Mouse (Mus musculus): ENCODE data around the gene Atg4a. TPM values are rescaled to one million over a fixed set of nuclear protein-coding genes. Genes with fewer than 3 reads are reported as not detected.

Atg4a gene
- polyA plus RNA-seq, 1 experiment from 2014 or later = 22.0 TPM

DNA sequence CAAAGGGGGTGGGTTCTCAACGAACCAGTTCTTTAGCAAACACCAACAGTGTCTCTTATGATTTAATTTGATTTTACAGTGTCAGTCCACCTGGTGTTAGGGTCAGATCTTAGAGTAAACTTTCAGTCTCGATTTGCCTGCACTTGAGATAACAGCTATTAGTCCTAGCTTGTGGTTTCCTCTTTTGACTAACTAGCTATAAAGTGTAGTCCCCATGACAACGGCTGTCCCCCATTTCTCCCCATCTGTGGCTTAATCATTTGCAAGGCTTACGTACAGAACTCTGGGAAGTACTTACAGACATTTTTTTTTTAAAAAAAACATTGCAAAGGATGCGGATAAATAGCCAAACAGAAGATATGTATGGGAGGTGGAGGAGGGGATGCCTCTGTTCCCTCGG is 28.1 kb downstream of the Atg4a start:
- no peaks in the 10 kb centered on the region for H3K36me3 ChIP-seq (ENCODE audit: control insufficient read depth, insufficient read depth)
- H3K4me1 ChIP-seq (replicated peaks; ENCODE audit: control insufficient read depth, insufficient read depth, low read length) = no peaks in the 10 kb centered on the region
- WGBS = 47% methylated on average over 6 of the region's 6 CpGs
- no peak overlapping the region for H3K27ac ChIP-seq (ENCODE audit: low read depth, low read length)
- no peaks in the 10 kb centered on the region for H3K9me3 ChIP-seq (ENCODE audit: control insufficient read depth)
- H3K27me3 ChIP-seq (replicated peaks; ENCODE audit: control insufficient read depth, insufficient read depth, low read length) = no peaks in the 10 kb centered on the region; the same call in 1 of the 2 replicates
- no peak overlapping the region for H3K9ac ChIP-seq (ENCODE audit: low read depth, low read length)
- H3K4me2 ChIP-seq (replicated peaks; ENCODE audit: low read depth) = no peak overlapping the region
- no peak for ATAC-seq
- no peak overlapping the region for H3K4me3 ChIP-seq (ENCODE audit: low read depth, low read length)
- TF ChIP-seq CTCF (IDR thresholded peaks at IDR 0.05; ENCODE audit: low read depth) = no peak

DNA sequence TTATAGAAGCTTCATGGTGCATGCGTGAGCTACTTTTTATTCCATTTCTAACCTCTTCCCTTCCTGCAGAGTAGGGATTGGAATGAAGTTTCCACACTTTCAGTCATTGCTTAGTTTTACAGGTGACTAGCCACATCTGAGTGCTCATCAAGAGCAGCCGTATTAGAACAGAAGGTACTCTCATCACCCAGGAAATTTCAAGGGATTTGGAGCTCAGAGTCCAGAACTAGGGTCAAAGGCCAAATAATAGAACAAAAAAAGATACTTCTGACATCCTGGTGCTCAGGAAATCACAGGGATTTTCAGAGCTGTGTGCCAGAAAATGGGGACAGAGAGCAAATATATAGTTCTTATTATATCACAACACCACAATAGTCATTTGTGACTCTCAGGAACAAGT is 28.5 kb downstream of the Atg4a start:
- no peak for TF ChIP-seq CTCF (IDR thresholded peaks at IDR 0.05; ENCODE audit: low read depth)
- no peak for ATAC-seq
- WGBS = 68% methylated on average over 2 of the region's 2 CpGs

DNA sequence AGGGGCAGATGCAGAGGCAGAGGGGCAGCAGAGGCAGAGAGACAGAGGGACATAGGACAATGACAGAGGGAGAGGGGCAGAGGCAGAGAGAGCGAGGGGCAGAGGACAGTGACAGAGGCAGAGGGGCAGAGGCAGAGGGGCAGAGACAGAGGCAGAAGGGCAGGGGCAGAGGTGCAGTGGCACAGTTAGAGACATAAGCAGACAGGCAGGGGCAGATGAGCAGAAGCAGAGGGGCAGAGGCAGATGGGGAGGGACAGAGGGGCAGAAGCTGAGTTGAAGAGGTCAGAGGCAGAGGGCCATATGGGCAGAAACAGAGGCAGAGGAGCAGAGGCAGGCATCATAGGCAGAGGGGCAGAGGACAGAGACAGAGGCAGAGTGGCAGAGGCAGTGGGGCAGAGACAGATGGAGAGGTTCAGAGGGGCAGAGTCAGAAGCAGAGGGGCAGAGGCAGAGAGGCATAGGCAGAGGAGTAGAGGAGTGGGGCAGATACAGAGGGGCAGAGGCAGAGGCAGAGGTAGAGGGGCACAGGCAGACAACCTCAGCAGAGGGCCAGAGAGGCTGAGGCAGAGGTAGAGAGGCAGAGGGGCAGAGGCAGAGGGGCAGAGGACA is 40.3 kb downstream of the Atg4a start:
- TF ChIP-seq CTCF (IDR thresholded peaks at IDR 0.05; ENCODE audit: low read depth) = no peak
- H3K27me3 ChIP-seq (replicated peaks; ENCODE audit: control insufficient read depth, insufficient read depth, low read length) = no peaks in the 10 kb centered on the region
- H3K9me3 ChIP-seq (ENCODE audit: control insufficient read depth) = no peaks in the 10 kb centered on the region
- H3K27ac ChIP-seq (ENCODE audit: low read depth, low read length) = no peak overlapping the region
- no peak for ATAC-seq
- WGBS = 89% methylated on average over 1 of the region's 1 CpGs
- no peak overlapping the region for H3K4me3 ChIP-seq (ENCODE audit: low read depth, low read length)
- no peak overlapping the region for H3K9ac ChIP-seq (ENCODE audit: low read depth, low read length)
- no peaks in the 10 kb centered on the region for H3K36me3 ChIP-seq (ENCODE audit: control insufficient read depth, insufficient read depth)
- no peak overlapping the region for H3K4me2 ChIP-seq (replicated peaks; ENCODE audit: low read depth)
- no peaks in the 10 kb centered on the region for H3K4me1 ChIP-seq (replicated peaks; ENCODE audit: control insufficient read depth, insufficient read depth, low read length)

More for the DNA sequence above, 28.5 kb downstream of the Atg4a start:
- H3K9me3 ChIP-seq (ENCODE audit: control insufficient read depth) = no peaks in the 10 kb centered on the region
- H3K4me2 ChIP-seq (replicated peaks; ENCODE audit: low read depth) = no peak overlapping the region
- no peaks in the 10 kb centered on the region; the same call in 1 of the 2 replicates for H3K27me3 ChIP-seq (replicated peaks; ENCODE audit: control insufficient read depth, insufficient read depth, low read length)
- no peak overlapping the region for H3K9ac ChIP-seq (ENCODE audit: low read depth, low read length)
- no peaks in the 10 kb centered on the region for H3K36me3 ChIP-seq (ENCODE audit: control insufficient read depth, insufficient read depth)
- H3K4me1 ChIP-seq (replicated peaks; ENCODE audit: control insufficient read depth, insufficient read depth, low read length) = no peaks in the 10 kb centered on the region
- no peak overlapping the region for H3K4me3 ChIP-seq (ENCODE audit: low read depth, low read length)
- H3K27ac ChIP-seq (ENCODE audit: low read depth, low read length) = no peak overlapping the region

DNA sequence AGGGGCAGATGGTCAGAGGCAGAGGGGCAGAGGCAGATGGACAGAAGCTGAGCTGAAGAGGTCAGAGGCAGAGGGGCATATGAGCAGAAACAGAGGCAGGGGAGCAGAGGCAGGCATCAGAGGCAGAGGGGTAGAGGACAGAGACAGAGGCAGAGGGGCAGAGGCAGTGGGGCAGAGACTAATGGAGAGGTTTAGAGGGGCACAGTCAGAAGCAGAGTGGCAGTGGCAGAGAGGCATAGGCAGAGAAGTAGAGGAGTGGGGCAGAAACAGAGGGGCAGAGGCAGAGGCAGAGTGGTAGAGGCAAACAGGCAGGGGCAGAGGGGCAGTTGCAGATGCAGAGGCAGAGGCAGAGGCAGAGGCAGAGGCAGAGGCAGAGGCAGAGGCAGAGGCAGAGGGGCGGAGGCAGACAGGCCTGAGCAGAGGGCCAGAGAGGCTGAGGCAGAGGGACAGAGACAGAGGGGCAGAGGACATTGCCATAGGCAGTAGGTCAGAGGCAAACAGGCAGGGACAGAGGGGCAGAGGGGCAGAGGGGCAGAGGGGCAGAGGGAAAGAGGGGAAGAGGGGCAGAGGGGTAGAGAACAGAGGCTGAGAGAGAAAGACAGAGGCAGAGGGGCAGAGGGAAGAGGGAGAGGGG is 41.3 kb downstream of the Atg4a start:
- ATAC-seq = no peak
- WGBS = 57% methylated on average over 1 of the region's 1 CpGs
- H3K4me3 ChIP-seq (ENCODE audit: low read depth, low read length) = no peak overlapping the region
- no peaks in the 10 kb centered on the region for H3K27me3 ChIP-seq (replicated peaks; ENCODE audit: control insufficient read depth, insufficient read depth, low read length)
- no peaks in the 10 kb centered on the region for H3K36me3 ChIP-seq (ENCODE audit: control insufficient read depth, insufficient read depth)
- H3K27ac ChIP-seq (ENCODE audit: low read depth, low read length) = no peak overlapping the region
- no peak overlapping the region for H3K9ac ChIP-seq (ENCODE audit: low read depth, low read length)
- H3K9me3 ChIP-seq (ENCODE audit: control insufficient read depth) = no peaks in the 10 kb centered on the region
- no peak for TF ChIP-seq CTCF (IDR thresholded peaks at IDR 0.05; ENCODE audit: low read depth)
- no peak overlapping the region for H3K4me2 ChIP-seq (replicated peaks; ENCODE audit: low read depth)
- no peaks in the 10 kb centered on the region for H3K4me1 ChIP-seq (replicated peaks; ENCODE audit: control insufficient read depth, insufficient read depth, low read length)

DNA sequence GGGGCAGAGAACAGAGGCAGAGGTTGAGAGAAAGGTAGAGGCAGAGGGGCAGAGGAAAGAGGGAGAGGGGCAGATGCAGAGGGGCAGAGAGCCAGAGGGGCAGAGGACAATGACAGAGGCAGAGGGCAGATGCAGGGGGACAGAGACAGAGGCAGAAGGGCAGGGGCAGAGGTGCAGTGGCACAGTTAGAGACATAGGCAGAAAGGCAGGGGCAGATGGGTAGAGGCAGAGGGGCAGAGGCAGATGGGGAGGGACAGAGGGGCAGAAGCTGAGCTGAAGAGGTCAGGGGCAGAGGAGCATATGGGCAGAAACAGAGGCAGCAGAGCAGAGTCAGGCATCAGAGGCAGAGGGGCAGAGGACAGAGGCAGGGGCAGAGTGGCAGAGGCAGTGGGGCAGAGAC is 42.2 kb downstream of the Atg4a start:
- H3K4me2 ChIP-seq (replicated peaks; ENCODE audit: low read depth) = no peak overlapping the region
- no peak overlapping the region for H3K9ac ChIP-seq (ENCODE audit: low read depth, low read length)
- no peak overlapping the region for H3K27ac ChIP-seq (ENCODE audit: low read depth, low read length)
- H3K27me3 ChIP-seq (replicated peaks; ENCODE audit: control insufficient read depth, insufficient read depth, low read length) = no peaks in the 10 kb centered on the region
- no peaks in the 10 kb centered on the region for H3K4me1 ChIP-seq (replicated peaks; ENCODE audit: control insufficient read depth, insufficient read depth, low read length)
- no peak overlapping the region for H3K4me3 ChIP-seq (ENCODE audit: low read depth, low read length)
- ATAC-seq = no peak
- no peak for TF ChIP-seq CTCF (IDR thresholded peaks at IDR 0.05; ENCODE audit: low read depth)
- no peaks in the 10 kb centered on the region for H3K9me3 ChIP-seq (ENCODE audit: control insufficient read depth)
- H3K36me3 ChIP-seq (ENCODE audit: control insufficient read depth, insufficient read depth) = no peaks in the 10 kb centered on the region

DNA sequence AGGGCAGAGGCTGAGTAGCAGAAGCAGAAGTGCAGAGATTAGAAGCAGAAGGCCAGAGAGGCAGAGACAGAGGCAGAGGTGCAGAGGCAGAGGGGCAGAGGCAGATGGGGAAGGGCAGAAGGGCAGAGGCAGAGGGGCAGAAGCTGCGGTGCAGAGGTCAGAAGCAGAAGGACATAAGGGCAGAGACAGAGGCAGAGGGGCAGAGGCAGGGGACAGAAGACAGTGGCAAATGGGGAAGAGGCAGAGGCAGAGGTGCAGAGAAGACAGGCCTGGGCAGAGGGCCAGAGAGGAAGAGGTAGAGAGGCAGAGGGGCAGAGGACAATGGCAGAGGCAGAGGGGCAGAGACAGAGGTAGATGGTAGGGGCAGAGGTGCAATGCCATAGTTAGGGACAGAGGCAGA is 193.0 kb downstream of the Atg4a start:
- Histone ChIP-seq H3K27ac (ENCODE audit: low read depth, low read length) (no peak overlapping the region), H3K27me3 (replicated peaks; ENCODE audit: control insufficient read depth, insufficient read depth, low read length) (no peaks in the 10 kb centered on the region), H3K9ac (ENCODE audit: low read depth, low read length) (no peak overlapping the region), H3K4me3 (ENCODE audit: low read depth, low read length) (no peak overlapping the region), H3K4me2 (replicated peaks; ENCODE audit: low read depth) (no peak overlapping the region), H3K4me1 (replicated peaks; ENCODE audit: control insufficient read depth, insufficient read depth, low read length) (no peaks in the 10 kb centered on the region), H3K36me3 (ENCODE audit: control insufficient read depth, insufficient read depth) (no peaks in the 10 kb centered on the region), H3K9me3 (ENCODE audit: control insufficient read depth) (no peaks in the 10 kb centered on the region)
- TF ChIP-seq CTCF (IDR thresholded peaks at IDR 0.05; ENCODE audit: low read depth) = no peak
- ATAC-seq = no peak
- WGBS = 72% methylated on average over 1 of the region's 1 CpGs
